Mouse (Mus musculus) ES-E14 (cell line): ENCODE data around the gene Megf11.

Experiments
- CHD2 ChIP-seq: IDR thresholded peaks from 2 replicates; pipeline ENCODE4 v1.6.1; 2014; ENCODE audit warnings: mild to moderate bottlenecking, low read depth, low read length, inconsistent platforms
- MAFK ChIP-seq: IDR thresholded peaks from 2 replicates; pipeline ENCODE4 v1.6.1; 2014; ENCODE audit warnings: mild to moderate bottlenecking, low read depth, low read length, inconsistent platforms; ENCODE audit not compliant: insufficient read depth
- ZC3H11A ChIP-seq: IDR thresholded peaks from 2 replicates; pipeline ENCODE4 v1.6.1; 2012; ENCODE audit warnings: low read depth, mild to moderate bottlenecking, inconsistent platforms, low read length, borderline replicate concordance

- TF ChIP-seq CHD2: no peak
- TF ChIP-seq ZC3H11A: no peak
- no peak for TF ChIP-seq MAFK
These were observed 221.6 kb downstream of the Megf11 start for GRCm38 (mm10) chr9:64607049-64607448.
